Mouse (Mus musculus) stomach, postnatal 0 days (tissue): ENCODE measurements around the gene Kat2b. TPM values are rescaled to one million over a fixed set of nuclear protein-coding genes. Genes with fewer than 3 reads are reported as not detected.

Source experiments
- ATAC-seq: fragments of 200-750 bp; cut with Nextera tagmentation; 2 replicates; pipeline ENCODE4 v1.8.0; 2017; ENCODE audit not compliant: low FRiP score, low TSS enrichment
- DNase-seq: peaks from one replicate; pipeline ENCODE4 v3.0.0-alpha.2; 2016; ENCODE audit warnings: low spot score
- H3K27ac ChIP-seq: fragments of 300-500 bp; sonication (generic); replicated peaks from 2 replicates; pipeline ENCODE4 v1.5.1; 2014; ENCODE audit warnings: mild to moderate bottlenecking, control low read depth
- H3K27me3 ChIP-seq: fragments of 300-500 bp; sonication (generic); 2 replicates; pipeline ENCODE4 v1.6.1; 2014; ENCODE audit warnings: low read length; ENCODE audit not compliant: control insufficient read depth, insufficient read depth
- H3K36me3 ChIP-seq: fragments of 300-500 bp; sonication (generic); 2 replicates; pipeline ENCODE4 v1.6.1; 2014; ENCODE audit warnings: low read length, mixed read lengths; ENCODE audit not compliant: control insufficient read depth, insufficient read depth
- H3K4me1 ChIP-seq: fragments of 300-500 bp; sonication (generic); replicated peaks from 2 replicates; pipeline ENCODE4 v1.6.1; 2014; ENCODE audit warnings: antibody characterized with exemption; ENCODE audit not compliant: control insufficient read depth, insufficient read depth
- H3K4me2 ChIP-seq: fragments of 300-500 bp; sonication (generic); replicated peaks from 2 replicates; pipeline ENCODE4 v1.6.1; 2014; ENCODE audit warnings: low read depth, mild to moderate bottlenecking, control low read depth, moderate library complexity
- H3K4me3 ChIP-seq: fragments of 300-500 bp; sonication (generic); 2 replicates; pipeline ENCODE4 v1.5.1; 2014; ENCODE audit warnings: low read depth, low read length, control low read depth
- H3K9ac ChIP-seq: fragments of 300-500 bp; sonication (generic); 2 replicates; pipeline ENCODE4 v1.6.1; 2014; ENCODE audit warnings: mild to moderate bottlenecking, low read length, control low read depth, mixed read lengths
- H3K9me3 ChIP-seq: fragments of 300-500 bp; sonication (generic); 2 replicates; pipeline ENCODE4 v1.6.1; 2016; ENCODE audit warnings: low read length; ENCODE audit not compliant: control insufficient read depth
- CTCF ChIP-seq: IDR thresholded peaks from 2 replicates; pipeline ENCODE4 v1.5.1; 2016; ENCODE audit warnings: antibody characterized with exemption, low read depth, mild to moderate bottlenecking, moderate library complexity
- EP300 ChIP-seq: optimal IDR thresholded peaks from 2 replicates; pipeline ENCODE3; 2016; ENCODE audit warnings: antibody characterized with exemption
- WGBS: fragments of 180-500 bp; shearing (Covaris S2); extraction: QIAGEN DNeasy Blood & Tissue Kit; methylation state at CpG from one replicate; pipeline ENCODE4 v1.1.7; 2014; 5-methylcytosine and 5-hydroxymethylcytosine counted together
- polyA plus RNA-seq: library from polyadenylated mRNA; unstranded; fragments of >200 nt; fragmentation: Nextera tagmentation; extraction: Ambion mirVana; gene quantifications from 2 replicates; pipeline ENCODE4 v1.2.1, GENCODE M21; 2015

Kat2b gene
- polyA plus RNA-seq, 1 experiment from 2014 or later, result 4.9 TPM

DNA sequence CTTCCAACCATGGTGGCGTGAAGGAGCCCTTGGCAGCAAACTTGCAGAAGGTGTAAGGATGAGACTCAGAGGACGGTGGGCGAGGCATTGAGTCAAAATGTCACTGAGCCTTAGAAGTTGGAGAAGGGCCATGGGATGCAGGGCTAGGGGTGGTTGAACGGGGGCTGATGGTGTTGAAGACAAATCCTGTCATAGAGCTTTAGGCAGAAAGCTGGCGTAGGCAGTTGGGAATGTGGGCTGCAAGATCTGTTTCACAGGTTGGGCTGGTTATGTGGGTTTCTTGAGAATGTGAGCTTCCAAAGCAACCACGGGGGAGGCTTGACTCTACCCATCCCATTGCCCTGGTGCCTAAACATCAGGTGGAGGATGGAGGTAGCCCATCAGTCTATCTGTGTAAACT is 23.4 kb downstream of the Kat2b start:
- no peaks in the 10 kb centered on the region for H3K27me3 ChIP-seq
- DNase-seq (no peak), ATAC-seq (no peak)
- no peak overlapping the region for H3K9ac ChIP-seq
- 0 out of 2 replicates have a peak, but pooled peaks cover 5% of the 10 kb centered on the region for H3K4me1 ChIP-seq
- no peak overlapping the region for H3K4me2 ChIP-seq
- WGBS, result 89% methylated on average over 6 of the region's 6 CpGs
- TF ChIP-seq CTCF (no peak), EP300 (no peak)
- no peaks in the 10 kb centered on the region for H3K9me3 ChIP-seq
- H3K27ac ChIP-seq, result no peak overlapping the region
- H3K36me3 ChIP-seq, result no peaks in the 10 kb centered on the region
- no peak overlapping the region for H3K4me3 ChIP-seq

DNA sequence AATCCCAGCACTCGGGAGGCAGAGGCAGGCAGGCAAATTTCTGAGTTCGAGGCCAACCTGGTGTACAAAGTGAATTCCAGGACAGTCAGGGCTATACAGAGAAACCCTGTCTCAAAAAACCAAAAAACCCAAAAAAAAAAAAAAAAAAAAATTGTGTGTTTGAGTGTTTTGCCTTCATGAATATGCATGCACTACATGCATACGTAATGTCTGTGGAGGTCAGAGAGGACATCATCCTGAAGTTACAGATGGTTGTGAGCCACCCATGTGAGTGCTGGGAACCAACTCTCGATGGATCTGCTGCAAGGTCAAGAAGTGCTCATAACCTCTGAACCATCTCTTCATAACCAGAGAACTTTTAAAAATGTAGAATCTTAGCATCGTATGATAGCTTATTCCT is 25.2 kb downstream of the Kat2b start:
- Histone ChIP-seq H3K9me3 (no peaks in the 10 kb centered on the region), H3K4me1 (0 out of 2 replicates have a peak, but pooled peaks cover 2% of the 10 kb centered on the region), H3K36me3 (no peaks in the 10 kb centered on the region), H3K27me3 (no peaks in the 10 kb centered on the region), H3K4me3 (no peak overlapping the region), H3K4me2 (no peak overlapping the region), H3K9ac (no peak overlapping the region), H3K27ac (no peak overlapping the region)
- WGBS, result 82% methylated on average over 5 of the region's 5 CpGs
- ATAC-seq, result no peak
- TF ChIP-seq EP300 (no peak), CTCF (no peak)
- DNase-seq, result no peak

DNA sequence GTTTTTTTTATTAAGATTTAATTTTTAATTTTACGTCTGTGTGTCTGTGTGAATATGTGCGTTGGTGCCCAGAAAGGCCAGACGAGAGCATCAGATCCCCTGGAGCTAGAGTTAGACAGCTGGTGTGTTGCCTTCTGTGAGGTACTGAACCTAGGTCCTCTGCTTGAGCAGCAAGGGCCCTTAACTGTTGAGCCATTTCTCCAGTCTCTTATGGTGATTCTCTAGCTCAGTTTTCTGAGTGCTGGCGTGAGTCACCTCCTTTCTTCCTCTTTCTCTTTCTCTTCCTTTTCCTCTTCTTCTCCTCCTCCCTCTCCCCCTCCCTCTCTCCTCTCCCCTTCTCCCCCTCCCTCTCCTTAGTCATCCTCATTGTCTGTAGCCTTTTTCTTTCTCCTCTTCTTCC is 27.9 kb downstream of the Kat2b start:
- Histone ChIP-seq H3K4me3 (no peak overlapping the region), H3K9ac (no peak overlapping the region), H3K4me1 (no peaks in the 10 kb centered on the region), H3K36me3 (no peaks in the 10 kb centered on the region), H3K9me3 (no peaks in the 10 kb centered on the region), H3K27me3 (no peaks in the 10 kb centered on the region), H3K4me2 (no peak overlapping the region), H3K27ac (no peak overlapping the region)
- DNase-seq, result no peak
- 84% methylated on average over 4 of the region's 4 CpGs for WGBS
- TF ChIP-seq CTCF, result no peak
- TF ChIP-seq EP300, result no peak
- no peak for ATAC-seq

DNA sequence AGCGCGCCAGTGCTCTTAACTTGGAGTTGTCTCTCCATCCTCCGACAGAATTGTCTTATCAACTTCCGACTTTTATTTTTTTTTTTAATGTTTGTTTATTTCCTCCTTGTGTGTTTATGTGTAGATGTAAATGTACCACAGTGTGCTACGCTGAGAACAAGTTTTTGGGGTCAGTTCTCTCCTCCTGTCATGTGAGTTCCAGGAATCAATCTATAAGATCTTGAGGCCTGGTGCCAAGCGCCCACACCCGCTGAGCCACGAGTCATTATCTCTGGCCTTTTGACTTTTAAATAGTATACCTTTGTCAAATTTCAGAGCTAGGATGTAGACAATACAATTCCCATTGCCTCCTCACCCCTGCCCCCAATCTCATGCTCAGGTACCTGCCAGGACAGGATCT is 28.9 kb downstream of the Kat2b start:
- H3K9me3 ChIP-seq, result no peaks in the 10 kb centered on the region
- no peak for DNase-seq

DNA sequence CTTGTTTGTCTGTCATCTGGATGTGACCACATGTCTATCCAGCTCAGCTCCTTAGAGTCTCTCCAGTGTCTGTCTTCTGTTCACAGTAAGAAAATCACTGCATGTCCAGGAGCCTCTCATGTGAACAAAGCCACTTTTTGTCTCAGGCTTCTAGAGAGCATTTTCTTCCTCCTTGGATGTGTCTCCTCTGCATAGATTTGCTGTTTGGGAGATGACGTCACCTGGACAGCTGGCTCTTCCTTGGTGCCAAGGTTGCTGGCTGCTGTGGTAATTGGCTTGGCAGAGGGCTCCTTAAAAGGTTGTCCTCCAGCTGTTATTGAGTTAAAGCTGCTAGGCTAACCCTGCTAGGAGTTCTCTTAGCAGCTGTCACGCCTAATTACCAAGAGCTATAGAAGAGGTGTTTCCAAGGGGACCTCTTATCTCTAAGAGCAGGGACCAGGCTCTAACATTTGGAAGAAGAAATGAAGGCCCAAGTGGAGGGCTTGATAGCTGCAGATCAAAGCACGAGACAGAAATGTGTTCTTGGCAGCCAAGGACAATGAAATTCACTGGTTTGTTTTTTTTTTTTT is 29.7 kb downstream of the Kat2b start:
- Histone ChIP-seq H3K36me3 (no peaks in the 10 kb centered on the region), H3K4me1 (no peaks in the 10 kb centered on the region), H3K4me3 (no peak overlapping the region), H3K4me2 (no peak overlapping the region), H3K9ac (no peak overlapping the region), H3K27me3 (no peaks in the 10 kb centered on the region), H3K27ac (peak overlapping the region; percentile 53; the same call in 1 of the 2 replicates), H3K9me3 (no peaks in the 10 kb centered on the region)
- ATAC-seq, result peak; percentile 57; the same call in 1 of the 2 replicates
- 34% methylated on average over 3 of the region's 3 CpGs for WGBS
- peak; percentile 22 for DNase-seq
- TF ChIP-seq CTCF (no peak), EP300 (no peak)

More for the DNA sequence above, 28.9 kb downstream of the Kat2b start:
- Histone ChIP-seq H3K4me2 (no peak overlapping the region), H3K4me3 (no peak overlapping the region), H3K27ac (no peak overlapping the region), H3K36me3 (no peaks in the 10 kb centered on the region), H3K9ac (no peak overlapping the region), H3K4me1 (no peaks in the 10 kb centered on the region), H3K27me3 (no peaks in the 10 kb centered on the region)
- no peak for TF ChIP-seq EP300
- no peak for TF ChIP-seq CTCF
- no peak for ATAC-seq
- 60% methylated on average over 8 of the region's 8 CpGs for WGBS

DNA sequence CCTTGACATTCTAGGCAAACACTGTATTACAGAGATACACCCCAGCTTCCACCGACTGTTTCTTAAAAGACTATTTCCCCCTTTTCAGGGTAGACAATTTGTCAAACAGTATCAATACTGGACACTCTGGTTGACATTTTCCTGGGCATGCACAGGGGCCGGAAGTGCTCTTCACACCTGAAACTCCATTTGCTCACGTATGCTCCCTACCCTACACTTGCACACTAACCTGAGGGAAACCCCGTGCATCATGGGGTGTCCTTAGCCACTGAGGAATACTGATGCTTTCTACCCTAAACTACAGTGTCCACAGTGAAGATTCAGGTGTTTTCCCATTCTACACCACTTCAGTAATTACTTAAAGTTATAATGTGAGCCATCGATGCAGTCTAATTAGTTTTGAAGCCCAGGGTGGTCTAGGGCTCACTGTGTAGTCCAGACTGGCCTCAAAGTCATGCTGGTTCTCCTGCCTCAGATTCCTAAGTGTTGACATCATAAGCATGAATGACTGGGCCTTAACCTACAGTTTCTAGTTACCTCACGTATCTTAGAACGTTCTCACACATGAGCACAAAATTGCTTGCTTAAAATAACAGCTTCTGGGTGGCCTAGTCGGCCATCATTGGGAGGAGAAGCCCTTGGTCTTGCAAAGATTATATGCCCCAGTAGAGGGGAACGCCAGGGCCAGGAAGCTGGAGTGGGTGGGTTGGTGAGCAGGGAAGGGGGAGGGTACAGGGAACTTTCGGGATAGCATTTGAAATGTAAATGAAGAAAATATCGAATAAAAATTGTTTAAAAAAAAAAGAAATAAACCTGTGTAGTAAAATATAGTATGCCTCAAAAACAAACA is 30.5 kb downstream of the Kat2b start:
- DNase-seq, result no peak
- no peak for TF ChIP-seq EP300
- Histone ChIP-seq H3K9ac (no peak overlapping the region), H3K4me1 (no peaks in the 10 kb centered on the region), H3K4me3 (no peak overlapping the region), H3K27ac (no peak overlapping the region), H3K9me3 (no peaks in the 10 kb centered on the region), H3K27me3 (no peaks in the 10 kb centered on the region), H3K36me3 (no peaks in the 10 kb centered on the region), H3K4me2 (no peak overlapping the region)
- no peak for ATAC-seq
- WGBS, result 69% methylated on average over 11 of the region's 11 CpGs
